Mouse (Mus musculus): ENCODE results near the gene Serpini2. TPM values are rescaled to one million over a fixed set of nuclear protein-coding genes. Genes with fewer than 3 reads are reported as not detected.

Gene Serpini2
- polyA plus RNA-seq, 1 experiment = not detected

GRCm38 (mm10) chr3:75293243-75293642, 23.4 kb upstream of the Serpini2 start:
- H3ac ChIP-seq (ENCODE audit: control insufficient read depth, insufficient read length) = no peak overlapping the region
- no peaks in the 10 kb centered on the region for H3K36me3 ChIP-seq (ENCODE audit: control insufficient read depth, insufficient read depth)
- no peaks in the 10 kb centered on the region for H3K79me2 ChIP-seq (ENCODE audit: control insufficient read depth, insufficient read depth)
- H3K4me3 ChIP-seq = no peak overlapping the region
- H3K27me3 ChIP-seq (ENCODE audit: control insufficient read depth, insufficient read depth, insufficient read length) = no peaks in the 10 kb centered on the region
- no peak overlapping the region for H3K4me2 ChIP-seq (ENCODE audit: low read depth)
- TF ChIP-seq TCF12 (IDR thresholded peaks at IDR 0.05; ENCODE audit: insufficient read depth, poor library complexity, severe bottlenecking) (no peak), USF1 (IDR thresholded peaks at IDR 0.05; ENCODE audit: low read depth) (no peak), MAX (IDR thresholded peaks at IDR 0.05; ENCODE audit: low read depth) (no peak), SRF (IDR thresholded peaks at IDR 0.05; ENCODE audit: control insufficient read depth, insufficient read length, low read depth) (no peak), MYOD1 (IDR thresholded peaks at IDR 0.05; ENCODE audit: control insufficient read depth in 1 of 3, insufficient read length in 2 of 3, low read depth in 2 of 3) (no peak), E2F4 (IDR thresholded peaks at IDR 0.05; ENCODE audit: insufficient read depth) (no peak), REST (IDR thresholded peaks at IDR 0.05; ENCODE audit: insufficient read depth, insufficient read length) (no peak), MYOG (IDR thresholded peaks at IDR 0.05; ENCODE audit: control insufficient read depth in 1 of 3, insufficient read depth in 1 of 3, insufficient read length in 2 of 3, low read depth in 2 of 3) (no peak), POLR2A (IDR thresholded peaks at IDR 0.05; ENCODE audit: insufficient read length, low read depth) (no peak), CEBPB (IDR thresholded peaks at IDR 0.05; ENCODE audit: insufficient read depth, poor library complexity, severe bottlenecking) (no peak), TCF3 (IDR thresholded peaks at IDR 0.05; ENCODE audit: insufficient read length, low read depth) (no peak), POLR2AphosphoS2 (IDR thresholded peaks at IDR 0.05; ENCODE audit: insufficient read length, low read depth) (no peak)

- Histone ChIP-seq H3ac (ENCODE audit: control insufficient read depth, insufficient read length) (no peak overlapping the region), H3K79me2 (ENCODE audit: control insufficient read depth, insufficient read depth) (no peaks in the 10 kb centered on the region), H3K4me3 (no peak overlapping the region), H3K36me3 (ENCODE audit: control insufficient read depth, insufficient read depth) (no peaks in the 10 kb centered on the region), H3K4me2 (ENCODE audit: low read depth) (no peak overlapping the region), H3K27me3 (ENCODE audit: control insufficient read depth, insufficient read depth, insufficient read length) (no peaks in the 10 kb centered on the region)
- no peak for TF ChIP-seq CEBPB (IDR thresholded peaks at IDR 0.05; ENCODE audit: insufficient read depth, poor library complexity, severe bottlenecking)
- TF ChIP-seq REST (IDR thresholded peaks at IDR 0.05; ENCODE audit: insufficient read depth, insufficient read length) = no peak
- no peak for TF ChIP-seq MAX (IDR thresholded peaks at IDR 0.05; ENCODE audit: low read depth)
- TF ChIP-seq POLR2AphosphoS2 (IDR thresholded peaks at IDR 0.05; ENCODE audit: insufficient read length, low read depth) = no peak
- TF ChIP-seq MYOD1 (IDR thresholded peaks at IDR 0.05; ENCODE audit: control insufficient read depth in 1 of 3, insufficient read length in 2 of 3, low read depth in 2 of 3) = no peak
- no peak for TF ChIP-seq TCF3 (IDR thresholded peaks at IDR 0.05; ENCODE audit: insufficient read length, low read depth)
- TF ChIP-seq USF1 (IDR thresholded peaks at IDR 0.05; ENCODE audit: low read depth) = no peak
- no peak for TF ChIP-seq POLR2A (IDR thresholded peaks at IDR 0.05; ENCODE audit: insufficient read length, low read depth)
- no peak for TF ChIP-seq SRF (IDR thresholded peaks at IDR 0.05; ENCODE audit: control insufficient read depth, insufficient read length, low read depth)
- no peak for TF ChIP-seq E2F4 (IDR thresholded peaks at IDR 0.05; ENCODE audit: insufficient read depth)
- TF ChIP-seq TCF12 (IDR thresholded peaks at IDR 0.05; ENCODE audit: insufficient read depth, poor library complexity, severe bottlenecking) = no peak
- TF ChIP-seq MYOG (IDR thresholded peaks at IDR 0.05; ENCODE audit: control insufficient read depth in 1 of 3, insufficient read depth in 1 of 3, insufficient read length in 2 of 3, low read depth in 2 of 3) = no peak
Observed at GRCm38 (mm10) chr3:75277455-75277854, 7.6 kb upstream of the Serpini2 start.

- H3K4me2 ChIP-seq (ENCODE audit: low read depth) = no peak overlapping the region
- no peak overlapping the region for H3K4me3 ChIP-seq
- H3K79me2 ChIP-seq (ENCODE audit: control insufficient read depth, insufficient read depth) = no peaks in the 10 kb centered on the region
- TF ChIP-seq MYOG (IDR thresholded peaks at IDR 0.05; ENCODE audit: control insufficient read depth in 1 of 3, insufficient read depth in 1 of 3, insufficient read length in 2 of 3, low read depth in 2 of 3) = no peak
- no peak for TF ChIP-seq TCF12 (IDR thresholded peaks at IDR 0.05; ENCODE audit: insufficient read depth, poor library complexity, severe bottlenecking)
- no peak for TF ChIP-seq MYOD1 (IDR thresholded peaks at IDR 0.05; ENCODE audit: control insufficient read depth in 1 of 3, insufficient read length in 2 of 3, low read depth in 2 of 3)
- no peak for TF ChIP-seq REST (IDR thresholded peaks at IDR 0.05; ENCODE audit: insufficient read depth, insufficient read length)
- no peak for TF ChIP-seq CEBPB (IDR thresholded peaks at IDR 0.05; ENCODE audit: insufficient read depth, poor library complexity, severe bottlenecking)
- TF ChIP-seq USF1 (IDR thresholded peaks at IDR 0.05; ENCODE audit: low read depth) = no peak
- H3K27me3 ChIP-seq (ENCODE audit: control insufficient read depth, insufficient read depth, insufficient read length) = no peaks in the 10 kb centered on the region
- H3K36me3 ChIP-seq (ENCODE audit: control insufficient read depth, insufficient read depth) = no peaks in the 10 kb centered on the region
- H3ac ChIP-seq (ENCODE audit: control insufficient read depth, insufficient read length) = no peak overlapping the region
Observed at GRCm38 (mm10) chr3:75276522-75276921, 6.6 kb upstream of the Serpini2 start.

GRCm38 (mm10) chr3:75275127-75275526, 5.2 kb upstream of the Serpini2 start:
- TF ChIP-seq USF1 (IDR thresholded peaks at IDR 0.05; ENCODE audit: low read depth) (no peak), REST (IDR thresholded peaks at IDR 0.05; ENCODE audit: insufficient read depth, insufficient read length) (no peak), CEBPB (IDR thresholded peaks at IDR 0.05; ENCODE audit: insufficient read depth, poor library complexity, severe bottlenecking) (no peak), POLR2A (IDR thresholded peaks at IDR 0.05; ENCODE audit: insufficient read length, low read depth) (no peak), SRF (IDR thresholded peaks at IDR 0.05; ENCODE audit: control insufficient read depth, insufficient read length, low read depth) (no peak), POLR2AphosphoS2 (IDR thresholded peaks at IDR 0.05; ENCODE audit: insufficient read length, low read depth) (no peak), MYOD1 (IDR thresholded peaks at IDR 0.05; ENCODE audit: control insufficient read depth in 1 of 3, insufficient read length in 2 of 3, low read depth in 2 of 3) (no peak), MAX (IDR thresholded peaks at IDR 0.05; ENCODE audit: low read depth) (no peak), TCF3 (IDR thresholded peaks at IDR 0.05; ENCODE audit: insufficient read length, low read depth) (no peak), E2F4 (IDR thresholded peaks at IDR 0.05; ENCODE audit: insufficient read depth) (no peak)
- no peak overlapping the region for H3ac ChIP-seq (ENCODE audit: control insufficient read depth, insufficient read length)
- no peak overlapping the region for H3K4me2 ChIP-seq (ENCODE audit: low read depth)
- H3K79me2 ChIP-seq (ENCODE audit: control insufficient read depth, insufficient read depth) = no peaks in the 10 kb centered on the region
- no peaks in the 10 kb centered on the region for H3K27me3 ChIP-seq (ENCODE audit: control insufficient read depth, insufficient read depth, insufficient read length)
- H3K36me3 ChIP-seq (ENCODE audit: control insufficient read depth, insufficient read depth) = no peaks in the 10 kb centered on the region
- H3K4me3 ChIP-seq = no peak overlapping the region

- Histone ChIP-seq H3K27me3 (ENCODE audit: control insufficient read depth, insufficient read depth, insufficient read length) (no peaks in the 10 kb centered on the region), H3K36me3 (ENCODE audit: control insufficient read depth, insufficient read depth) (no peaks in the 10 kb centered on the region), H3K4me2 (ENCODE audit: low read depth) (no peak overlapping the region), H3ac (ENCODE audit: control insufficient read depth, insufficient read length) (no peak overlapping the region), H3K79me2 (ENCODE audit: control insufficient read depth, insufficient read depth) (no peaks in the 10 kb centered on the region), H3K4me3 (no peak overlapping the region)
- no peak for TF ChIP-seq CEBPB (IDR thresholded peaks at IDR 0.05; ENCODE audit: insufficient read depth, poor library complexity, severe bottlenecking)
- TF ChIP-seq TCF12 (IDR thresholded peaks at IDR 0.05; ENCODE audit: insufficient read depth, poor library complexity, severe bottlenecking) = no peak
- TF ChIP-seq MYOD1 (IDR thresholded peaks at IDR 0.05; ENCODE audit: control insufficient read depth in 1 of 3, insufficient read length in 2 of 3, low read depth in 2 of 3) = no peak
Observed at GRCm38 (mm10) chr3:75259356-75259755, 10.5 kb downstream of the Serpini2 start.
